Mouse (Mus musculus) G1E (cell line): Measurements from ENCODE around the gene Ptpn14.

Experiments used
- CTCF ChIP-seq: IDR thresholded peaks from 2 replicates; pipeline ENCODE4 v1.5.1; 2012; ENCODE audit warnings: low read depth, low read length, inconsistent platforms, mixed read lengths
- GATA1 ChIP-seq: IDR thresholded peaks from 2 replicates; pipeline ENCODE4 v1.6.1; 2012; ENCODE audit warnings: borderline replicate concordance, low read length, inconsistent platforms, mixed read lengths
- POLR2AphosphoS5 ChIP-seq: IDR thresholded peaks from 2 replicates; pipeline ENCODE4 v1.6.1; 2012; ENCODE audit warnings: low read depth, low read length, inconsistent platforms; ENCODE audit not compliant: insufficient replicate concordance

DNA sequence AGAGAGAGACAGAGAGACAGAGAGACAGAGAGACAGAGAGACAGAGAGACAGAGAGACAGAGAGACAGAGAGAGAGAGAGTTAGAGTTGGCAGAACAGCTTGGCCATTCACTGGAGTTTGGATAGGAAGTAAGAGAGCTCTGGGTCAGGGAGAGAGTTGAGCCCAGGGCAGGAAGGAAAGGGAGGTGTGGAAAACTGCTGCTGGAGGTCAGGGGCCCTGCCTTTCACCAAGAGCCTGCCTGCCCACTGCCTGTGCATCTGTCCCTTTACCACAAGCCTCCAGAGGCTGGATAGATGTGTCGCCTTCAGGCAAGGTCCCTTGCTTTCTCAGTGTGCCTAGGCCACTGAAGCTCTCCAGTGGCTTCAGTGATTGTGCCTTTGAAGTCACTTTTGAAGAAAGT, 46.7 kb downstream of the Ptpn14 start:
- TF ChIP-seq CTCF (no peak), POLR2AphosphoS5 (no peak), GATA1 (no peak)
